Mouse (Mus musculus) neural tube, embryonic 12.5 days (tissue): ENCODE data around the gene Itga7. TPM values are rescaled to one million over a fixed set of nuclear protein-coding genes. Genes with fewer than 3 reads are reported as not detected.

Experiments used
- ATAC-seq: fragments of 200-750 bp; cut with Nextera tagmentation; 2 replicates; pipeline ENCODE4 v1.8.0; 2017; ENCODE audit warnings: low read depth, mild to moderate bottlenecking, moderate TSS enrichment, moderate library complexity; ENCODE audit not compliant: low FRiP score
- H3K27ac ChIP-seq: fragments of 300-500 bp; sonication (generic); 2 replicates; pipeline ENCODE4 v1.5.1; 2016
- H3K27me3 ChIP-seq: fragments of 300-500 bp; sonication (generic); replicated peaks from 2 replicates; pipeline ENCODE4 v1.6.1; 2016; ENCODE audit warnings: mild to moderate bottlenecking
- H3K36me3 ChIP-seq: fragments of 300-500 bp; sonication (generic); 2 replicates; pipeline ENCODE4 v1.6.1; 2016; ENCODE audit warnings: mild to moderate bottlenecking
- H3K4me1 ChIP-seq: fragments of 300-500 bp; sonication (generic); 2 replicates; pipeline ENCODE4 v1.6.1; 2016
- H3K4me2 ChIP-seq: fragments of 300-500 bp; sonication (generic); replicated peaks from 2 replicates; pipeline ENCODE4 v1.6.1; 2016; ENCODE audit warnings: mild to moderate bottlenecking
- H3K4me3 ChIP-seq: fragments of 300-500 bp; sonication (generic); 2 replicates; pipeline ENCODE4 v1.5.1; 2016
- H3K9ac ChIP-seq: fragments of 300-500 bp; sonication (generic); 2 replicates; pipeline ENCODE4 v1.6.1; 2016; ENCODE audit warnings: mild to moderate bottlenecking
- H3K9me3 ChIP-seq: fragments of 300-500 bp; sonication (generic); 2 replicates; pipeline ENCODE4 v1.6.1; 2016; ENCODE audit warnings: mild to moderate bottlenecking
- WGBS: fragments of 180-500 bp; shearing (Covaris S2); methylation state at CpG from one replicate; pipeline ENCODE4 v1.1.7; 2016; 5-methylcytosine and 5-hydroxymethylcytosine counted together
- polyA plus RNA-seq: library from polyadenylated mRNA; unstranded; fragments of >200 nt; fragmentation: Nextera tagmentation; extraction: Ambion mirVana; gene quantifications from 2 replicates; pipeline ENCODE4 v1.2.1, GENCODE M21; 2016

Gene Itga7
- polyA plus RNA-seq, 1 experiment from 2014 or later, result 8.3 TPM

DNA sequence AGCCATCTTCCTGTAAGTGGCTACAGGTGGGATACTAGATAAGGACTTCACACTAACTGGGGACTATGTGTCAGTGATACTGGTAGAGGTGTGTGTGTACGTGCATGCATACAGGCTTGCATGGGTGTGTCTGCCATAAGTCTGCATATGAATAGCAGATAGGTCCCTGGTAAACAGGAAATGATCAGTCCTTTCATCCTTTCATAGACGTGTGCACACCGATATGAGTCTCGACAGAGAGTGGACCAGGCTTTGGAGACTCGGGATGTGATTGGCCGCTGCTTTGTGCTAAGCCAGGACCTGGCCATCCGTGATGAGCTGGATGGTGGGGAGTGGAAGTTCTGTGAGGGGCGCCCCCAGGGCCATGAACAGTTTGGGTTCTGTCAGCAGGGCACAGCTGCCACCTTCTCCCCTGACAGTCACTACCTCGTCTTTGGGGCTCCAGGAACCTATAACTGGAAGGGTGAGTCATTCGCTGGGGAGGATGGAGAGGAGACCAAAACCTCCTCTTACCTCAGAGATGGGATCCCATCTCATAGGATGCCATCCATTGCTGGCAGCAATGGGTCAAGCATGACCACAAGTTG lies 7.0 kb downstream of the Itga7 start:
- 87% methylated on average over 10 of the region's 10 CpGs for WGBS

DNA sequence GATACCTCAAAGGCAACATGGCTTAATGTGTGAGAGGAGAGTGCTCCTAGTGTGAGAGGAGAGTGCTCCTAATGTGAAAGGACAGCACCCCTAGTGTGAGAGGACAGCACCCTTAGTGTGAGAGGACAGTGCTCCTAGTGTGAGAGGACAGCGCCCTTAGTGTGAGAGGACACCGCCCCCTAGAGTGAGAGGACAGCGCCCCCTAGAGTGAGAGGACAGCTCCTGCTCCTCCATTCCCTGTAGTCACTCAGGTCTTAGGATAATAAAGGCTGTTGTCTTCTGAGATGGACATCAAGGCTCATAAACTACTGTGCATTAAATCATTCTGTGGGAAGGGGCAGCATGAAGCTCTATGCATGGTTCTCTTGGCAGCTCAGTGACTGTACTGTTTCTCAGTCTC lies 12.1 kb downstream of the Itga7 start:
- H3K27ac ChIP-seq, result no peak overlapping the region
- H3K36me3 ChIP-seq, result no peaks in the 10 kb centered on the region
- ATAC-seq, result no peak
- H3K4me1 ChIP-seq, result no peaks in the 10 kb centered on the region
- H3K4me3 ChIP-seq, result no peak overlapping the region
- H3K9ac ChIP-seq, result no peak overlapping the region
- H3K4me2 ChIP-seq, result no peak overlapping the region
- no peaks in the 10 kb centered on the region for H3K27me3 ChIP-seq
- WGBS, result 22% methylated on average over 3 of the region's 3 CpGs
- no peaks in the 10 kb centered on the region for H3K9me3 ChIP-seq

More for the DNA sequence above, 7.0 kb downstream of the Itga7 start:
- no peak overlapping the region for H3K27ac ChIP-seq
- no peak overlapping the region for H3K4me3 ChIP-seq
- no peaks in the 10 kb centered on the region for H3K4me1 ChIP-seq
- no peaks in the 10 kb centered on the region for H3K36me3 ChIP-seq
- H3K27me3 ChIP-seq, result peaks cover 7% of the 10 kb centered on the region; the same call in 1 of the 2 replicates
- H3K9me3 ChIP-seq, result no peaks in the 10 kb centered on the region
- no peak for ATAC-seq
- H3K4me2 ChIP-seq, result no peak overlapping the region
- H3K9ac ChIP-seq, result no peak overlapping the region

DNA sequence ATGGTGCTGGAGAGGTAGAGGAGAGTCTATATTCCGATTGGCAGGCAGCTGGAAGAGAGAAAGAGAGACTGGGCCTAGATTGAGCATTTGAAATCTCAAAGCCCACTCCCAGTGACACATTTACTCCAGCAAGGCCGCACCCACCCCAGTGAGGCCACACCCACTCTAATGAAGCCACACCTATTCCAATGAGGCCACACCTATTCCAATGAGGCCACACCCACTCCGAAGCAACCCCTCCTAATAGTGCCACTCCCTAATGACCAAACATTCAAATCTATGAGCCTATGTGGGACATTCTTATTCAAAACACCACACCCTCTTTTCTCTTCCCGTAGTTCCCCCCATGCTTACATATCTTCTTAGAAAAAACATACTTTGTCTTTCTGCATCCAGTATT lies 13.9 kb downstream of the Itga7 start:
- H3K9me3 ChIP-seq, result no peaks in the 10 kb centered on the region
- no peak overlapping the region for H3K4me2 ChIP-seq
- H3K36me3 ChIP-seq, result no peaks in the 10 kb centered on the region
- no peak overlapping the region for H3K27ac ChIP-seq
- 88% methylated on average over 4 of the region's 4 CpGs for WGBS
- no peaks in the 10 kb centered on the region for H3K27me3 ChIP-seq
- no peak overlapping the region for H3K9ac ChIP-seq
- H3K4me1 ChIP-seq, result no peaks in the 10 kb centered on the region
- H3K4me3 ChIP-seq, result no peak overlapping the region
- ATAC-seq, result no peak

DNA sequence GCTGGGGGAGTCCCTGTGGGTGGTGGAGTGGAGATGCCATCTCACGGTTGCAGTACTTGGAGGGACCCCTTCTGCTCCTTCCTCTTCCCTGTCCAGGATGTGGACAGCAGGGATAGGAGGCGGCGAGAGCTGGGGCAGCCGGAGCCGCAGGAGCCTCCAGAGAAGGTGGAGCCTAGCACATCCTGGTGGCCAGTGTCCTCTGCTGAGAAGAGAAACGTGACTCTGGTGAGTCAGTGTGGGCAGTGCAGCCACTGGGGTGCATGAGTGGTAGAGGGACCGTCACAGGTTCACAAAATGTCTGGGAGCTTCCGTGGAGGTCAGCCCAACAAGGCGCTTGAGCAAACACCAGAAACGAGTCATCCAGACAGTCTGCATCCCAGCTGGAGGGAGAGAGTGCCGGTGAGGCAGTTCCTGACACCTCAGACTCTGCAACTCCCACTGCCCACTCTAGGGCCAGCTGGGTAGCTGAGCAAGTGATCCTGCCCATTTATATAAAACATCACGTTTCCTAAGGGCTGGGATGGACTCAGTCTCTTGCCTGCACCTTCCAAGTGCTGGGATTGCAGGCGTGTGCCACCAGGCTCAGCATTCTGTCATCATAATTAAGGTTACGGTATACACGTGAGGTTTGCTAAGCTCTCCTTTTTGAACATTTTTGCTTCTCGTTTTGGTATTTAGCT lies 16.7 kb downstream of the Itga7 start:
- Histone ChIP-seq H3K4me2 (no peak overlapping the region), H3K4me3 (no peak overlapping the region), H3K9ac (no peak overlapping the region), H3K9me3 (no peaks in the 10 kb centered on the region), H3K27ac (no peak overlapping the region), H3K4me1 (no peaks in the 10 kb centered on the region), H3K27me3 (no peaks in the 10 kb centered on the region), H3K36me3 (no peaks in the 10 kb centered on the region)
- ATAC-seq, result no peak
- 75% methylated on average over 16 of the region's 16 CpGs for WGBS

DNA sequence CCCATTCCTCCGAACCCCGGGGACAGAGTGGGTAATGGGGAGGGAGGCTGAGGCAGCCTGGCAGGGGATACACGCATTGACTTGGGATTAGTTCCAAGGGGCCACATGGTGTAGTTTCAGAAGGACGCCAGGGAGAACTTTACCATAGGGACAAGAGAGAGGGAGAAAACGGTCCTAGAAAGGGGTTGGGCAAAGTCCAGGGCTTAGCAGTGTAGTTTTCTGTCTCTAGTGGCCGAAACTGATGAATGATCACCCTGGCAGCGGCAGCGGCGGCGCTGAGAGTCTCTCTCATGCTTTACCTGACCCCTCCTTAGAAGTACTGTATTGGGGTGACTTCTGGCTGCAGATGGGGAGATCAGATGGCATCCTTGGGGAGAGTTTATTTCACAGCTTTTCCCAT lies 24.7 kb downstream of the Itga7 start:
- Histone ChIP-seq H3K27ac (no peak overlapping the region), H3K9ac (no peak overlapping the region), H3K27me3 (no peaks in the 10 kb centered on the region), H3K9me3 (no peaks in the 10 kb centered on the region), H3K4me3 (no peak overlapping the region), H3K36me3 (no peaks in the 10 kb centered on the region), H3K4me1 (no peaks in the 10 kb centered on the region), H3K4me2 (no peak overlapping the region)
- WGBS, result 81% methylated on average over 10 of the region's 10 CpGs
- ATAC-seq, result no peak

DNA sequence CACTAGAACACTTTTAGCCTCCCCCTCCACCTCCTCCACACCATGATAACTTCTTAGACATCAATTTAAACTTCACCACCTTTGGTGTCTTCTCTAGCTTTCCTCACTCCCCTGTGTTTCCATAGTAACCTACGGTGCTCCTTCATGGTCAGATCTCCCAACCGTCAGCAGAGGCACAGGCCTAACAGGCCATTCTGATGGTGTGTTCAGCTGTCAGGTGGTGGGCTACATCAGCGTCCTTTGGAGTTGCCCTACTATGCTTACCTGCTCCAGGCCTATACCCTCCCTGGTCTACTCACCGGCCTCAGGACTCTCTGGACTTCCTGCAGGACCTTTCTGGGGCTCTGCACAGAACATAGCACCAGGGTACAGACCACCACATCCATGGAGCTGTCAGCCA lies 26.5 kb downstream of the Itga7 start:
- H3K9ac ChIP-seq, result no peak overlapping the region
- H3K36me3 ChIP-seq, result no peaks in the 10 kb centered on the region
- H3K4me1 ChIP-seq, result no peaks in the 10 kb centered on the region
- no peak overlapping the region for H3K4me2 ChIP-seq
- H3K9me3 ChIP-seq, result no peaks in the 10 kb centered on the region
- WGBS, result 78% methylated on average over 4 of the region's 4 CpGs
- no peaks in the 10 kb centered on the region for H3K27me3 ChIP-seq
- H3K4me3 ChIP-seq, result no peak overlapping the region
- H3K27ac ChIP-seq, result no peak overlapping the region
- ATAC-seq, result no peak

DNA sequence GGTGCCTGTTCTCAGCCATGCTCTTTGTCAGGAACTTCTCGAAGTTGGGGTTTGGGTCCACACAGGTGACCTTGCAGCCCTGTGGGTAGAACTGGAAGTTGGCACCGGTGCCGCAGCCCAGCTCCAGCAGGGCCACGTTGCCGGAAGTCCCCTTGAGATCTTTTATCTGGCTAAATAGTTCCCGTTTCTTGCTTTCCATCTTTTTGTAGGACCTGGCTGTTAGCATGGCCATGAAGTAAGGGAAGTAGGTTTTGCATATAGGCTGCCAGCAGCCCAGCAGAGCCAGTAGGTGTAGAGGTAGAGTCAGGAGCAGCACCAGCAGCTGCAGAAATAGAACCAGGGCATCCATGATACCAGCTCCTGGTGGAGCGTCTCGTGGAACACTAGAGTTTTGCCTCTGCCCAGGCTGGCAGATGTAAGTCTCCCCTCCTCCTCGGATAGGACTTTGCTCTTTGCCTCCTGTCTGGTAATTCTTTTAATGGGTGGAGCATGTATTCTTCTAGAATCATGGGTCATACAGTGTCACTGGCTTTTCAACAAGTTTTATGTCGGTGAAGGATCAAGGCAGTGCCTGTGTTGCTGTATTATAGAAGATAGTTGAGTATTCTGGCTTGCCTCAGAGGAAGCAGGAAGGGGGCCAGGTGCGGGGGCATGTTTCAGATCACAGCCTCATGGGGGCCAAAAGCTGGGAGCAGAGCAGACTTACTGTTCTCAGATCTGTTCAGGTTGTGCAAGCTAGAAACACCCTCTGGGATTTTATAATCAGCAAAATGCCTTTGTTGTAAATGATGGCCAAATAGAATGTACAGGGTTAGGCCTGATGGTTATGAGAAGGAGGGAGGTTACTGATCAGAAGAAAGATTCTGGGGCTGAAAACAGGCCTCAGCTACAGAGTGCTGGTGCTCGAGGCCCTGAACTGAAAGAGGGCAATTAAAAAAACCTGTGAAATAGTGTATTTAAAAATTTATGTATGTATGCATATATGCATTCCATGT lies 27.3 kb downstream of the Itga7 start, which contains the start of gene Mettl7b:
Mettl7b (minus strand) TSS at position 399 of the 995 bp plus-strand sequence.
- no peak within 1 kb of the TSS for H3K4me3 ChIP-seq
- whole genome bisulfite sequencing, result 84% methylated on average over 12 of the region's 12 CpGs
- no peak within 1 kb of the TSS for H3K9ac ChIP-seq
- H3K9me3 ChIP-seq, result no peaks in the 10 kb centered on the region
- H3K4me1 ChIP-seq, result no peaks in the 10 kb centered on the region
- no peak within 1 kb of the TSS for H3K27ac ChIP-seq
- no peaks in the 10 kb centered on the region for H3K27me3 ChIP-seq
- H3K36me3 ChIP-seq, result no peaks in the 10 kb centered on the region
- H3K4me2 ChIP-seq, result no peak within 1 kb of the TSS
- no peak for ATAC-seq

DNA sequence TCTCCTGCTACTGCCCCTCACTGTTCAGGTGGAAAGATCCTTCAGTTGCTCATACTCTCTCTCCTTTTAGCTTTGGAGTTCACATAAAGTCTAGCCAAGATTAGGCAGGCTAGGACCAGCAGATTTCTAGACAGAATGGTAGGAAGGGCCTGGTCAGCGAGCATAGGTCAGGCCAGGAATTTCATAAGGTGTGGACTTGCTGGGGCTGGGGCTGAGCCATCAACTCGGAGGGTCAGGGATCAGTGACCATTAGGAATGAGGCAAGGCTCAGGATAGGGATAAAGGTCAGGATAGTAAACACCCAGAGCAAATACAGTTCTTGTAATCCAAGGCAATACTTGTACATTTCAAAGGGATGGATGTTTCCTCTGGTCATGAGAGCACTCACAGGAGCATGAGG lies 31.3 kb downstream of the Itga7 start:
- 73% methylated on average over 2 of the region's 2 CpGs for WGBS
- Histone ChIP-seq H3K9ac (no peak overlapping the region), H3K4me3 (no peak overlapping the region), H3K9me3 (no peaks in the 10 kb centered on the region), H3K27ac (no peak overlapping the region), H3K4me1 (no peaks in the 10 kb centered on the region), H3K27me3 (no peaks in the 10 kb centered on the region), H3K36me3 (no peaks in the 10 kb centered on the region), H3K4me2 (no peak overlapping the region)
- ATAC-seq, result no peak

DNA sequence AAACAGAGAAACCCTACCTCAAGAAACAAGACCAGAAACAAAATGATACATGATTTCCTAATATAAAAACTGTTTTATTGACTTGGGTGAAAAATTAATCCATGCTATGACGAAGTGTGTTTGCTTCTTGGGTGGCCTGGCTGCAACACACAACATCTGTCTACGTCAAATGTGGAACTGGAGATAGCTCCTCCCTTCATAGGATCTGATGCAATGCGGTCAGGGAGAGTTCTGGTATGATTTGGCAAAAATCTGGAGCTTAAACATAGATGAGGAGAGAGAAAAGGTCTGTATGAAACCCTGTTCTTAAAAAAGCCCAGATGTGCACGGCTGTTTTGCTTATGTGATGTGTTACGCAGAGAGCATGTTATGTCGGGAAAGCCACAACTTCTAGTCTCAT lies 32.3 kb downstream of the Itga7 start:
- H3K4me1 ChIP-seq, result no peaks in the 10 kb centered on the region
- WGBS, result 91% methylated on average over 6 of the region's 6 CpGs
- no peak overlapping the region for H3K9ac ChIP-seq
- H3K4me2 ChIP-seq, result no peak overlapping the region
- no peak overlapping the region for H3K27ac ChIP-seq
- H3K4me3 ChIP-seq, result no peak overlapping the region
- H3K36me3 ChIP-seq, result no peaks in the 10 kb centered on the region
- no peaks in the 10 kb centered on the region for H3K27me3 ChIP-seq
- no peak for ATAC-seq
- no peaks in the 10 kb centered on the region for H3K9me3 ChIP-seq

DNA sequence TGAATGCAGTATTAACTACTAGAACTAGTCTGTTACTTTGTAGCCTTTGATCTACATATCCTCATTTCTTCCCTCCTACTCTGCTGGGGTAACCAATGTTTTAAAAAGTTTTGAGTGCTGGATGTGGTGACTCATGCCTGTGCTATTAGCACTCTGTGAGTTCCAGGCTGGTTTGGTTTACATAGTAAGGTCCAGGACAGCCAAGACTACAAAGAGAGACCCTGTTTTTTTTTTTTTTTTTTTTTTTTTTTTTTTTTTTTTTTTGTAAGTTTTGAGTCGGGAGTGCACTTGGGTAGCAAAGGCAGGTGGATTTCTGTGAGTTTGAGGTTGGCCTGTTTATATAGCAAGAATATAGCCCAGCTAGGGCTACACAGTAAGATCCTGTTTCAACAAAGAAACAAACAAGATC lies 34.7 kb downstream of the Itga7 start:
- H3K27ac ChIP-seq, result no peak overlapping the region
- ATAC-seq, result no peak
- no peaks in the 10 kb centered on the region for H3K9me3 ChIP-seq
- 44% methylated on average over 1 of the region's 1 CpGs for WGBS
- no peaks in the 10 kb centered on the region for H3K4me1 ChIP-seq
- H3K4me2 ChIP-seq, result no peak overlapping the region
- H3K36me3 ChIP-seq, result no peaks in the 10 kb centered on the region
- H3K27me3 ChIP-seq, result no peaks in the 10 kb centered on the region
- no peak overlapping the region for H3K4me3 ChIP-seq
- H3K9ac ChIP-seq, result no peak overlapping the region

DNA sequence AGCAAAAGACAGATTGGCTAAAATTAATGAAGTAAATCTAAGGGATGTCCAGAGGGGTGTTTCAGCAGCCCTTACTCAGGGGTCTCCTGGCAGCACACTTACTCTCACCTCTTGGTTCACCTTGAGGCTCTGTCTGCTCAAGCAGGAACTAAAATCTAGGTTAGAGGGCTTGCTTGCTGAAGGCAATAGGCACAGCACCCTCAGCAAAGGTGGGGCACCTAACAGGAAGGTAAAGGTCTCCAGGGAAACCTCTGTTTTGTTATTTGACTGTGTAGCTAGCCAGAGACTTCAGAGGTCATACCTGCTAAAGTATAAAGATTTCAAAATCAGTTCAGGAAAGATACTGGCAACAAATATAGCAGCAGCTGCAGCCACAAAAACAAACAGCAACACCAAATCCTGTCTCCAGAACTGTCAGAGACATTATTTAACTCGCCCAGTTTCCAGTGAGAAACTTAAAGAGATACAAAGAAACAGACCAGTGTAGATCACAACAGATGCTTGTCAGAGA lies 37.2 kb downstream of the Itga7 start:
- no peak overlapping the region for H3K4me2 ChIP-seq
- H3K9me3 ChIP-seq, result no peaks in the 10 kb centered on the region
- no peak overlapping the region for H3K4me3 ChIP-seq
- no peaks in the 10 kb centered on the region for H3K36me3 ChIP-seq
- no peak for ATAC-seq
- H3K9ac ChIP-seq, result no peak overlapping the region
- no peaks in the 10 kb centered on the region for H3K4me1 ChIP-seq
- no peak overlapping the region for H3K27ac ChIP-seq
- no peaks in the 10 kb centered on the region for H3K27me3 ChIP-seq
- WGBS, result 53% methylated on average over 1 of the region's 1 CpGs

DNA sequence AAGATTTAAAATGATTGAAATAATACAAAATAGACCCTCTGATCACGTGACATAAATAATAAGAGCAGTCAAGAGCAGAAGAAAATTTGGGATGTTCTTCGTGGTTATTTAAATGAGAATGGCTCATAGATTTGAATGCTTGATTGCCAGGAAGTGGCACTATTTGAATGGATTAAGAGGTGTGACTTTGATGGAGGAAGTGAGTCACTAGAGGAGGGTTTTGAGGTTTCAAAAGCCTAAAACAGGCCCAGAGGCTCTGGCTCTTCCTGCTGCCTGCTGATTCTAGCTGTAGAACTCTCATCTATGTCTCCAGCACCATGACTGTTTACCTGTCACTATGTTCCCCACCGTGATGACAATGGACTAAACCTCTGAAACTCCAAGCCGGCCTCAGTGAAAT lies 39.2 kb downstream of the Itga7 start:
- 81% methylated on average over 4 of the region's 4 CpGs for whole genome bisulfite sequencing
- no peak for ATAC-seq

More for the DNA sequence above, 39.2 kb downstream of the Itga7 start:
- Histone ChIP-seq H3K27ac (no peak overlapping the region), H3K4me1 (no peaks in the 10 kb centered on the region), H3K4me2 (no peak overlapping the region), H3K9me3 (no peaks in the 10 kb centered on the region), H3K4me3 (no peak overlapping the region), H3K36me3 (no peaks in the 10 kb centered on the region), H3K27me3 (no peaks in the 10 kb centered on the region), H3K9ac (no peak overlapping the region)
